Mouse (Mus musculus): Measurements from ENCODE around the gene Gm20850. TPM values are rescaled to one million over a fixed set of nuclear protein-coding genes. Genes with fewer than 3 reads are reported as not detected.

Gm20850 gene
- not detected in 2 replicates for polyA plus RNA-seq (2012; rRNA removed)

DNA sequence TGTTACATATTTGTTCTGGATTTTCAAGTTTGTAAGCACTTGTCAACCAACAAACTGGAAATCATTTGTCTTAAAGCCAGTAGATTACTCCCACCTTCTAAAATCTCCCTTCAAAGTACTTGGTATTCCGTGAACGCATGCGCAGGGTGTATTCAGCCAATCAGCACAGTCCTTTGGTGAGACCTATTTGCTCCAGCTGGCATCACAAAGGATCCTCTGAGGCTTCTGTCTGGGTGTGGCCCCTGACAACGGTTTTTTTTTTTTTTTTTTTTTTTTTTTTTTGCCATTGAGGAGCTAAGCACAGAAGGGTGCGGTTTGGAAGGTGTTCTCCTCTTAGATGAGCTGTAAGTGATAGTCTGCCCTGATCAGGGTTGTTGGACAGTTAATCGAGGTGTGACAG is at the start of gene Gm20850:
Gm20850 (plus strand) TSS at position 301 of the 400 bp plus-strand sequence.

